Mouse (Mus musculus): Measurements from ENCODE around the gene A2ml1.
"Not testable (repeated sequence)": the region's sequence is repeated elsewhere in the genome, so short reads cannot be mapped to it uniquely, and the experiment has no call there.

The A2ml1 gene

DNA sequence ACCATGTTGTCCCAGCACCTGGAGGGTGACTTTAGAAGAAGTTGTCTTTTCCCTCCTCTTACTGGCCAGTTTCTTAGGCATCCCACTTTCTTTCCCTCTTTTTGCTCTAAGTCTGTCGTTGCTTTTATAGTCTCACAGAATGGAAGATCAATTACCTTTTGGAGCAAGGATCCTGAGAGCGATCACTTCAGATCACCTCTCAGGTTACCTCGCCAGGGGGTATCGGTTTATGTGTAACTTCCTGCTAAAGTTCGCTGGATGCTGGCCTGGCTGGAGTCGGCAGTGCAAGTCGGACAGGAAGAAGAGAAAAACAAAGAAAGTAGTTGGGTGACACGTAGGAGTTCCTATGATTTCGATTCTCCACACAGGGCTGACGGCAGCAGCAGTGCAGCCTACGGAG is at the start of gene A2ml1:
TSS of gene A2ml1 (minus strand) at position 101 of the 400 bp plus-strand sequence.
- DNase-seq (ENCODE audit: extremely low read depth, low read depth) = no peak

DNA sequence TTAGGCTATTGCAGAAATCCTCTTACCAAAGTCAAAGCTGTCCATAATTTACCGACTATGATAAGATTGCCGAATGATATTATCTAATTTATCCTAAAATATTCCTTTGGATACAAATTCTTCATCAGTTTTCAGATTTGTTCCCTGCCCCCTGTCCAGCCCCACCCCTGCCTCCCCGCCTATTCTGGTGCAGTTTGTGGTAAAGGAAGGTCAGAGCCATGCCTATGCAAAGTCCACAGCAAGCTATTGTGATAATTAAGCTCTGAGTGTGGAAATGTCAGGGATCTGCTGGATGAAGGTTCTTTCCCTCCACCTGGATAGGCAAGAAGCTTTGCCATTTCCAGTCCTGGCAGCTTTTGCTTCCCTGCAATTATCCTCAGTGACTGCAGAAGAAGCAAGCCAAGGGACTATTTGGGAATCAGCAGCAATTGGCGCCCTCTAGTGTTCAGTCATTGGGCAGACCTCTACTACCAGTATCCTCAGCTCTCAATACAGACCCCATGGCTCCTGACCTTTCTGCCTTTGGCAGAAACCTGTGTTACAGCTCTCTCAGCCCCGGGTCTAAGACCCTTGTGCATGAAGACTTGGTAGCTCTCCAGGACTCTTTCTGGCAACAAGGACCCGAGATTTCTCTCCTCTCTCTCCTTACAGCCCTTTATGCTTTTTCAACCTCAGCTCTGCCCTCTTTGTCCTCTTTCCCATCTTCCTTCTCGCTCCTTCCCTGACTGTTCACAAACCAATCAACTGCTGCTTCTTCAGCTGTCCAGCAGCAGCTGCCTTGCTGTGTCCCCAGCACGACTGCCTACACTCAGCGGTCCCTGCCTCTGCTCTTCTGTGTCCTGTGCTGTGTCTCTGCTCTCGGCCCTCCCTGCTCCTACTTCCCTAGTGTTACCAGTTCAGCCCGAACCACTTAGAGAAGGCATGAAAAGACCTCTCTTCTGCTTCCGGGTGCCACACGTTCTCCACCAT is 48.6 kb upstream of the A2ml1 start:
- DNase-seq (ENCODE audit: extremely low read depth, low read depth) = peak; percentile 24

DNA sequence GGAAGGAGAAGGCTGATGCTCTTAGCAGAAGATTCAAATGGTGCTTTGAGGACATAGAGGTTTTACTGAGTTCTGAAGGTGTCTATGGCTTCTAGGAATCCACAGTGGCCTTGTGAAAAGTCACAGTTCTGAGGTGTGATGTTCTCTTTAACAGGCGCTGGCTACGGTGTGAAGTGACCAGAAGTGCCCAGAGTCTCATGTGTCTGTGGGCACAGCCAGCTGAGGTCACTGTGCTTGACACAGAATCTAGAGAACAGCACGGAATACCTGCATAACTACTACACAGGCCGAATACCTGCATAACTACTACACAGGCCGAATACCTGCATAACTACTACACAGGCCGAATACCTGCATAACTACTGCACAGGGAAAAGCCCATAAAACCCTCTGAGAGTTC is 43.8 kb upstream of the A2ml1 start:
- not testable (repeated sequence) for DNase-seq (ENCODE audit: extremely low read depth, low read depth)

DNA sequence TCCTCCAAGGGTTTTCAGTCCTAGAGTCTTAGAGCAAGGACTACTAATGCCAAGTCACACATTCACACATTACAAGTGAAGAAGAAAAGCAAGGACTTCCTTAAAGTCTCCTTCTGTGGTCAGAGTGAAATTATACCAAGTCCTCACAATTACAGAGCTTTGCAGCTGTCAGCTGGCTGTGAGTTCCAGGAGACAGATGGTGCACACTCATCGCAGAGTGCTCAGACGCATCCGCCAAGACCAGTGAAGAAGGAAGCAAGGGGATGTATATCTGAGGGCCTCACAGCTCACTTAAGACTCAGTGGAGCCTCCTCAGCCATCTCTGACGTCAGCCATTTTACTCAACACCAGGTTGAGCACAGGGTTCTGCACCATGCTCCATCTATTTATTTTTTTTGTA is 43.0 kb upstream of the A2ml1 start:
- no peak for DNase-seq (ENCODE audit: extremely low read depth, low read depth)

DNA sequence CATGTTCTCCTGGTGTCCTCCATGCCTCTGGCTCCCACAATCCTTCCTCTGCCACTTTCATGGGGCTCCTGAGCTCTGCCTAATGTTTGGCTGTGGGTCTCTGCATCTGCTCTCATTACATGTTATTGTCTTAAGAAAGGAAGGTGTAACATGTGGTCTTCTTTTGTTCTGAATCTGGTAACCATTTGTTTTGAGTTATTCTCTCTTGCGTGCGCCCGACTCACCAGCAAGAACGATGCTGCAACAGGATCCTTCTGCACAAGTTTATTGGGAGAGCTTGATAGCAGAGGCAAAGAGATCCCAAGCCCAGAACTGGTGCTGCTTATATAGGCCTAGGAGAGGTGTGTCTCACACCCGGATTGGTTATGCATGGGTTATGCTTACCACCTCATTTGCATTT is 42.0 kb upstream of the A2ml1 start, which contains the start of gene Klrb1a:
TSS of gene Klrb1a (minus strand) at position 101 of the 400 bp plus-strand sequence.
- DNase-seq (ENCODE audit: extremely low read depth, low read depth) = not testable (repeated sequence)

DNA sequence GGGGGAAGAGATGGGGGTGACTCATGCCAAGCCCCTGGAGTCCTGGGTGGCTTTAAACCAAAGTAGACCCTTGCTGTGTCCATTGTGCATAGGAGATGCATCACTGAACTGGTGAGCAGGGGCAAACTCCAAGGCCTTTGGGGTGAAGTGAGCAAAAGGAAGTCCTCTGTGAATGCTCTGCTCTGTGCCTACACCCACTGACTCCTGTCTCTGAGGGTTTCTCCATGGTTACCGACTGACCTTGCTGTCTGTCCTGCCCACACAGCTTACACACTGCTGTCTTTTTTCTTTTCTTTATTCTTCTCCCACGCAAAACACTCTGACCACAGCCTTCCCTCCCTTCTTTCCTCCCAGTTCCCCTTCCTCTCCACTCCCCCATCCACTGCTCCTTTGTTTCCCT is 41.3 kb upstream of the A2ml1 start:
- no peak for DNase-seq (ENCODE audit: extremely low read depth, low read depth)

DNA sequence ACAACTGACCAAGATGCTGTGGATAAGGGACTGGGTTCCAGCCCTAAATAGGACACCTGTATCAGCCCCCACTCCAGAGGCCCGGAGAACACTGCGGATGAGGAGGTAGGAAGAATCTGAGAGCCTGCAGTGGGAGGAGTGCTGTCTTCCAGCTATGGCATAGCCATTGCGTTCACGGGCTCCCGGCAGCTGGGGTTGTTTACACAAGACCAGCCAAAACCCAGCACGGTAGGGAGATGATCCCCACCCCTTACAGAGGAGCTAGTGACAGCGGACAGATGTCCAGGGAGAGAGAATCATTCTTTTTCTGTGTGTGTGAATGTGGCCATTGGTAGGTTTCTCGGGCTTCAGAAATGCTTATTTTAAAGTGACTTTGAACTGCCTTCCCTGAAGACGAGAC is 24.9 kb upstream of the A2ml1 start:
- DNase-seq (ENCODE audit: extremely low read depth, low read depth) = no peak

DNA sequence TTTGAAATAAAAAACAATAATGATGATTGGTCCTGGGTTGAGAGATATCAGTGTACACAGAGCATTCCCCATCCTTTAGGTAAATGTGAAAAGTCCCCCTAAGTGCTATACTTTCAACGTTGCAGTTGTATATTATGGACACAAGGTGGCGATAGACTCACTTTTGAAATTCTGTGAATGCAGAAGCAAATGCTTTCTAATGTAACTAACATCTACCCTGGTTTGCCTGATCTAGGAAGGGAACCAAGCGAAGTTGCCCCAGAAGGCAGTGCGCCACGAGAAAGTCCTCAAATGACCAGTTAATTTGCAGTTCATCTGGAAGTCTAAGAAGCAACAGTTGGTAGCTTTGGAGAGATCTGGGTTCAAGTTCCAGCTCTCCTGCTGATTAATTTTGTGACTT is 23.1 kb upstream of the A2ml1 start:
- peak; percentile 62 for DNase-seq (ENCODE audit: extremely low read depth, low read depth)

DNA sequence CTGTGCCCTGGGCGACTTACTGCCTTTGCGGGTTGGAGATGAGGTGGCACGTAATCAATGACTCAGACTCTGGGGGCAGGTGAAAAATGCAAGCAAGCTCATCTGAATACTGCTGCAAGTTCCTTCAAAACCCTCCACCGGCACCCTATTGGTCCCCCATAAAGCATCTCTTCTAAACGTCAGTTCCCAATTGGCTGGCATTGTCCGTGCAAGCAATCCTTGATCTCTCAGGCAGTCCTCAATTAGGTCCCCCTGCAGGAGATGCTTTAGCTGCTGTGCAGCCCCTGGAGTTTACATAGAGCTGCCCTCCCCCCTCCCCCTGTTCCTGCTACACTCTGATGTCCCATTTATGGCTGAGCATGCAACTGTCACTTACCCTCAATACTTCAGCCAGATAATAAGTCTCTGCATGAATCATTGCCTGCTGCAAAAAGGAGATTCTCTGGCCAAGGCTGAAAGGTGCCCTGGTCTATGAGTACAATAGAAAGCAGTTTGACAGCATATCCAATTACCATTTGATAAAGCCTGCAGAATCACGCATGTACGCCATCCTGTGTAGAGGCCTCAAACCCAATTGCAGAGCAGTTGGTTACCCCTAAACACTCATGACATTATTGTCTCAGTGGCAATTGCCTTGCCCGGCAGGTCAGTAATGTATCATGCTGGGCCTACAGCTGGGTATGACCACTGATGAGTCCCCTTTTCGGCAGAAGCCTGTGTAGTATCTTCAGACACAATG is 21.2 kb upstream of the A2ml1 start:
- no peak for DNase-seq (ENCODE audit: extremely low read depth, low read depth)

DNA sequence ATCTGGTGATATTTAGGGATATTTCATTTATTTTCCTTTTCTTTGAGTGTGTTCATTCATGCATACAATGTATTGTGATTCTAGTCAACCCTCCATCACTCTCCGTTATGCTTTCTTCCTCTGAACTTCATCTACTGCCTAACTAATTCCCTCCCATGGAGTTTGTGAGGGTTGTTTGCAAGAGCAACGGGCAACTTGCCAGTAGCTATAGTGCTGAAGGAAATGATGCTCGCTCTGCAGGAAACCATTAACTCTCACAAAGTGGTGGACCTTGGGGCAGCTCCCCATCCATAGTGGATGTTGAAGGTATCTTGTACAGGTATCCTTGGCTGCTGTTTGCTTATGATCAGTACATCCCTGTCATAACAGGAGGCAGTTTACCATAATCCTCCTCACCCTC is 20.6 kb upstream of the A2ml1 start:
- no peak for DNase-seq (ENCODE audit: extremely low read depth, low read depth)

DNA sequence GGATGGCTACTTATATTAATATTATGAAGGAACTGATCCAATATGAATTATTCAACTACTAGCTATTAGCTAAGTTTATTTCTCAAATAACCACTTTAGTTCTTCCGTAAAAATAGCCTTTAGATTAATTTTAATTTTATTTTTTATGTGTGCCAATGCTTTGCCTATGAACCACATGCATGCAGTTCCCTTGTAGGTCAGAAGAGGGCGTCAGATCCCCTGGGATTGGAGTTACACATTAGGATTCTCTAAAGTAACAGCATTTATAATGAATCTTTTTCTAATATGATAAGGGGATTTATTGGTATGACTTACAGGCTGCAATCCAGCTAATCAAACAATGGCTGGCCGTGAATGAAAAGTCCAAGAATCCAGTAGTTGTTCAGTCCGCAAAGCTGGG is 18.1 kb upstream of the A2ml1 start:
- no peak for DNase-seq (ENCODE audit: extremely low read depth, low read depth)

DNA sequence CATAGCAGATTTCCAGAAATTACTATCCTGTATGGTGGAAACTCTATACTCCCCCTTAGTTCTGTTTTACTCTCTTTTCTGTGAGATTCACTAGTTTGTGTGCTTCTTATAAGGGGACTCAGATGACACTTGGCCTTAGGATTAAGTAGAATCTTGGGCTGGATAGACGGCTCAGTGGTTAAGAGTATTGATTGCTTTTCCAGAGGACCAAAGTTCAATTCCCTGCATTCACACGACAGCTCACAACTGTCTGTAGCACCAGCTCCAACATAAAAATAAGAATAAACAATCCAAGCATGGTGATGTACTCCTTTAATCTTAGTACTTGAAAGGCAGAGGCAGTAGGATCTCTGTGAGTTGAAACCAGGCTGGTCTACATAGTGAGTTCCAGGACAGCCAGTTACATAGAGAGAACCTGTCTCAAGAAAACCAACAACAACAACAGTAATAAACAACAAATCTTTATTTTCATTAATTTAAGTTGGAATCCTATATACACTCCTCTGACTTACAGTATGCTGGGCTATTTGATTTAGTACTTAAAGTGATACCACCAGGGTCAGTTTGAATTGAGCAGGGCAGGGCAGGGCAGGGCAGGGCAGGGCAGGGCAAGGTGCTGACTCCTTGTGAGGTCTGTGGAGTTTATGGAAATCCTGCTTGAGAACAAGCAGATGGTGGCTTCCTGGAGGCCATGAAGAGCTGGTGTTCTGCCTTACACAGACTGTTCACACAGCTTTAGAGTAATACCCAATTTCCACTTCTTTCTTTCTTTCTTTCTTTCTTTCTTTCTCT is 17.0 kb upstream of the A2ml1 start:
- no peak for DNase-seq (ENCODE audit: extremely low read depth, low read depth)

DNA sequence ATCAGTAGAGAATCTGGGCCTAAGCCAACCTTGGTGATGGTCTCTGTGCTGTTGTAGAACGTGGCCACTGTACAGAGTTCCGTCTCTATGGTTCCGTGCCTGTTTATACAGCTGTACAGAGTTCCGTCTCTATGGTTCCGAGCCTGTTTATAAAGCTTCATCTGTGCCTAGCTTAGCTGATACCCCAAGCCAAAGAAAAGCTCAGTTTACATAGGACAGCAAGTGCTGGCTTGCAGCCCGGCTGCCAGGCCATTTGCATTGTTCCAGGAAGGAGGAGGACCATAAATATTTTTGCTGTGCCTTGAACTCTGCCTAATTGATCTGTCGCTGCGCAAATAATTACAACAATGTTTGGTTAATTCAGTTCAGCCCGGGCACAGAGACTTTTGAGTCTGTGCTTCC is 15.7 kb upstream of the A2ml1 start:
- no peak for DNase-seq (ENCODE audit: extremely low read depth, low read depth)

DNA sequence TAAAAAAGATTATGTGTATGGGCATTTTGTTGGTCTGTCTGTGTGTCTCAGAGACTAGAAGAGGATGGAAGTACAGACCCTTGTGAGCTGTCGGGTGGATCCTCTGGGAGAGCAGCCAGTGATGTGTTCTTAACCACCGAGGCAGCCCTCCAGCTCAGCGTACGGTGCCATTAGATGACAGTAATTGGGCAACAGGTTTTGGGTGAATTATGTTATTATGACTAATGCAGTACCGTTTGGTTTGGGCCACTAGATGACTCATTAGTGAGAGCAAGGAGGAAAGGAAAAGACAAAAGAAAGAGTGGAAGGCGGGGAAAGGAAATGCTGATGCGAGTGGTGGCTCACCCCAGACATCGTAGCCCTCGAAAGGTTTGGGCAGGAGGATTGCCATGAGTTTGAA is 13.2 kb upstream of the A2ml1 start:
- DNase-seq (ENCODE audit: extremely low read depth, low read depth) = no peak

DNA sequence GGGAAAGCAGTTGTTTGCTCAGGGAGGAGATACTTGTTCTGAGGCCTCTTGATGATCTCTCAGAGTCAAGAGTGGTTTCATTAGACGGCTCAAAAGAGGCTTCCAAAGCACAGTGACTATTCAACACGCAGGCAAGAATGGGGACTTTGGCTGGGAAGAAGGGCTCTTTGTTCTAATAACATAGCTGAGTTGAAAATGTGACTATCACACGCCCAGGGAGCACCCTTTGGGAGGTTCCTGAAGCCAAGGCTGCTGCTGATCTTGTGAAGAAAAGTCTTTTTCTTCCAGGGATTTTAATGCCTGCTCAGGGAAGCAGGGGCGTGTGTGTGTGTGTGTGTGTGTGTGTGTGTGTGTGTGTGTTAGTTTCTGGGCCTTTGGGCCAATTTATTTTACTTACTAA is 8.0 kb upstream of the A2ml1 start:
- DNase-seq (ENCODE audit: extremely low read depth, low read depth) = no peak

DNA sequence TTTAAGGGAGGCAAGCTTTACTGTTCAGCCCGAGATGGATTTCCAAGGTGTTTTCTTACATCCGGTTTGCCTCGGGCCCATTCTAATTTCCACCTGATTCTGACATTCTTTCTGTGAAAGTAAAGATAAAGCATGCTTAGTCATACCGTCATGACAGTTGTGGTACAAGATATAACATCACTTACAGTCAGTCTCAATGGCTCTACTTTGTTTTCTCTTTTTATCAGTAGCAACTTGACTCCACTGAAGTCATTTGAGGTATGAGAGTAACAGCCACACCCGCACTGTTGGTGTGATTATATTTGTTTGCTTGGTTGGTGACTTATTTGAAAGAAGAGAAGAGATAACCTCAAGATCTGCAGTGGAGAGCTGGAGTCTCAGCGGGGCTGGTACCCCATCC is 6.2 kb upstream of the A2ml1 start:
- peak; percentile 30 for DNase-seq (ENCODE audit: extremely low read depth, low read depth)

DNA sequence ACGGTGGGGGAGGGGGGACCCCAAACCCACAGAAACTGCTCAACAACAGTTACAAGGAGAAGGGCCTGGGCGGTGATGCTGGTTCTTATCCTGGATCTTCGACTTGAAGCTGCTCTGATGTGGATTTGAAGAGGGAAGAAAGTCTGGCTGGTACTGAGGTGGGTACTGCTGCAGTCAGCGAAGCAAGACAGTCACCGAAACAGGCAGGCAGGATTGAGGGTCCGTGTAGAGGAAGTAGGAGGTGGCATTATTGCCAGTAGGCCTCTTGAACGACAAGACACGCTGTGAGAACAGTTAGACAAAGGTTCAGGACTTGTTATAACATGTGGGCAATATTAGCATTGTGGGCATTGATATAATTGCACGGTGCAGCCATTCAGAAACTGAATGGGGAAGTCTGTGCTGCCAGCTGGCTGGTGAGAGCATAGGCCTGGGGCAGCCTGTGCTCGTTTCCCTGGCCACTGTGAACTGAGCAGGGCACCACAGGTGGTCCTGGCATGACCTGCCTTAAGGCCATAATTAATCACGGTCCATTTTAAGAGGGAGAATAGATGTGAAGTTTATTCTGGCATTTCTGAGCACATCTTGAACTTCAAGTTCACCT is 4.3 kb upstream of the A2ml1 start:
- no peak for DNase-seq (ENCODE audit: extremely low read depth, low read depth)

DNA sequence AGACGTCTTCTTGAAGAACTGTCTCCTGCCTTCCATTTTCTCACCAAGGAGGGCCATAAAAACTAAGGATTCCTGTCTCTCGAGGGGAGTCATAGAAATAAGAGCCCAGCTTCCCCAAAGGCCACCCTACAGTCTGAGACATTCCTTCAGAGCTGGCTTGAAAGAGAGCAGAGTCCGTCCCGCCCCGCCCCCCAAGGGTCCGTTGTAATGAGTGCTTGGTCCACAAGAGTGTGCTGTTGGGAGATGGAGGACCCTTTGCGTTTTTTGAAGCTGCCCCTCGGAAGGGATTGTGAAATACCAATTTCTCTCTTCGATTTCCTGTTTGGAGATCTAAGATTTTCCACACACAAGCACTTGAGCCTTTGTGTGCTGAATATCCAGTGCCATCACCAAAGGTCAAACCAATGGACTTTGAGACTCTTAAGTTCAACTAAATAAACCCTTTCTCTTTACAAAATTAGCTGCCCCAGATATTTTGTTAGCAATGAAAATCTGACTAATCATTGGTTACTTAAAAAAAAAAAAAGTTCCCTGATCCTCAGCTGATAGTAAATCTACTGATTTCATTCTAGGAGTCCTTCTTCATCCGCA is 2.8 kb upstream of the A2ml1 start:
- DNase-seq (ENCODE audit: extremely low read depth, low read depth) = no peak

DNA sequence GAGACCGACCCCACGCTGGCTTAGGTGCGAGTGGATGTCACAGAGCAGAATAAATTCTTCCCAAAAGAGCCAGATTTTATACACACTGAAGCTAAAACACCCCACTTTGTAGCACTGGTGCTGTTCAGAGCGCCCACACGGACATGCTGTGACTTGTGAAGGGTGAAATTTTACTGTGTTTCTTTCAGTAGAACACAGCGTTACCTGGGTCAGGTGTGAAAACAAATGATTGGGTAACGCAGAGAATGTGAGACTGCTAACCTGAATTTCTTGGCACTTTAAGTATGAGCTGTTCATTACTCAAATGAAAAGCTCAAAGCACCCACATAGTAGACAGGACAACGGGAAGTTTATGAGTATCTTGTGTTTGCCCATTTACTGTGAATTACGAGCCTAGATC is 4.1 kb downstream of the A2ml1 start:
- no peak for DNase-seq (ENCODE audit: extremely low read depth, low read depth)

DNA sequence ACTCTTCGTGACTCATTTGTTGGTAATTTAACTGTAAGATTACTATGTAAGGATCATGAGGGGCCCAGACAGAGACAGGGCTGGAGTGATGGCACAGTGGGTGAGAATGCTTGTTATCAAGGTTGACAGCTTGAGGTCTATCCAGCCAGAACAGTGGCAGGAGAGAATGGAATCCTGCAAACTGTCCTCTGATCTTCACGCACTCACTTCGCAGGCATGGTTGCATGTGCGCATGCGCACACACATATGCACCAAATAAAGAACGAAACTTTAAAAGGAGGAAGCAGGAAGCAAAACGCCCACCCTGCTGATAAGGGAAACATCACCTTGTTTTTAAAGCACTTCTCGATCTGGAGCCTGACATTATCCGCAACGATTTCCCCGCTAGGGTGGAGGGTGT is 14.8 kb downstream of the A2ml1 start:
- peak; percentile 24 for DNase-seq (ENCODE audit: extremely low read depth, low read depth)

DNA sequence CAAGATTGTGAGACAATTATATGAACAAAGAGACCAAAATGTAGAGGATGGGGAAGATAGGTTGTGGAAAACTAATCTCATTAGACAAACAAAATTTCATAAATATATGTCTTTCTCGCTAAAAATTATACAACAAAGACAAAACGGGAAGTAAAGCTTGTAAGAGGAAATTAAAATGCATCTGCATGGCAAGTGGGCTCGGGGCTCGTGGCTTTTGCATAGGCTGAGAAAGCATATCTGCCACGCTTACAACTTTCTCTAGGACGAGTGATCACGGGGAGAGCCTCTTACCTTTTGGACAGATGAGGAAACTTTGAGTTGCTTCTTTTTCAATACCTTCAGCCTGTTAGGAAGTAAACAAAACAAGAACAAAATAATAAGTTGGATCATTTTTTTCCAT is 27.4 kb downstream of the A2ml1 start:
- DNase-seq (ENCODE audit: extremely low read depth, low read depth) = no peak

Measured in MEL-GATA-1-ER (cell line).